Mouse (Mus musculus): Measurements from ENCODE around the gene Vps50.
"Not testable (repeated sequence)": the region's sequence is repeated elsewhere in the genome, so short reads cannot be mapped to it uniquely, and the experiment has no call there.

Gene Vps50

GRCm38 (mm10) chr6:3536048-3536447 is 37.9 kb downstream of the Vps50 start:
- DNase-seq (ENCODE audit: low spot score in 2 of 2), result no peak

DNA sequence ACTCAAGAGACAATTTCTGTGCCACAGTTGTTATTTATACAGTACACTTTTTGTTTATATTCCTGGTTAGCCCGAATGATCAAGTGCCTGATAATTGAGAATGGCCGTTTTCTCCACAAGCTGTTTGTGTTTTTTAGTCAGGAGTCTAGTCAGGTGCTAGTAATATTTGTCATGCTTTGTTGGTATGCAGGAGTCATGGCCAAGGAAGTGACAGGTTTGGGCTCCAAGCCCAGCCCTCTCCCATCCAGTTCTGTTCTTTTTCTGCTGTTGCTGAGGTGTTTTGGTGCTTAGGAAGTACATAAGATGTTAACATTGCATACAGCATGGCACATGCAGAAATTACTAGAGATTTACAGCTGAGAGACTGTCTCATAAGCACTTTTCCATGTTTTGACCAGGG is 41.3 kb downstream of the Vps50 start:
- DNase-seq (ENCODE audit: low spot score in 2 of 2), result no peak

- no peak for DNase-seq (ENCODE audit: low spot score in 2 of 2)
Measured at GRCm38 (mm10) chr6:3543862-3544261, 45.7 kb downstream of the Vps50 start.

DNA sequence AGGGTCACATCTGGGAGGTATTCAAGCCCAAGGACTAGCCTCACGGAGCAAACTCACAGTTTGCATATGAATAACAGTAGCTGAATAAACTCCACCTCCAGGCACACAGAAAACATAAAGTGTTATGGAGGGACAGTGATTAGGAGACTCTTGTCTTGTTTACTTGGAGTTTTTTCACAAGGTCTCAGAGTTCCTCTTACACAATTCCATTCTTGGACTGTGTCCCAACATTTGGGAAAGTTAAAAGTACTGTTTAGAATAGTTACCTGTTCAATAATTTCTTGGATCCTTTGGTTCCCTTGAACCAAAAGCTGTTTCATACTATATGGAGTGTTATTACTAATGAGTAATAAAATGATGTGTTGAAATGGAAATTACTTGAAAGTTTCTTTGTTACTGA is 46.8 kb downstream of the Vps50 start:
- DNase-seq (ENCODE audit: low spot score in 2 of 2), result no peak

GRCm38 (mm10) chr6:3548959-3549358 is 50.8 kb downstream of the Vps50 start:
- DNase-seq (ENCODE audit: low spot score in 2 of 2), result no peak

GRCm38 (mm10) chr6:3549992-3550391 is 51.8 kb downstream of the Vps50 start:
- no peak for DNase-seq (ENCODE audit: low spot score in 2 of 2)

- not testable (repeated sequence) for DNase-seq (ENCODE audit: low spot score in 2 of 2)
Measured at GRCm38 (mm10) chr6:3552681-3553080, 54.5 kb downstream of the Vps50 start.

DNA sequence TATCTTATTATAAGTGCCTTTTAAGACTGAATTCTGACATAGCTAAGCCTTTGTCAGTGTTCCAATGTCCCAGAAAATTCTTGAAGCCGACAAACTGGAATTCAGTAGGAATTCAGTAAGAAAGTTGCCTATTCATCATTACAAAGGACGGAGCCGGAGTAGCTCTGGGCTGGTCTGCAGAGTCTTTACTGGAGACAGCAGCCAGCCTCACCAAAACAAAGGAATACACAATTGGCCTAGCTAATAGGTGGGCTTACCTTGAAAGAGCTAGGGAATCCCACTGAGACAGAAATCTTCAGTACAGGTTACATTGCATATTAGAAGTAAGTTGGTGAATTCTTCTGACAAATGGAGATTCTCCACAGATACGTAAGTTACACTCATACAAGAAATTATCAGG is 59.0 kb downstream of the Vps50 start:
- DNase-seq (ENCODE audit: low spot score in 2 of 2), result no peak

DNA sequence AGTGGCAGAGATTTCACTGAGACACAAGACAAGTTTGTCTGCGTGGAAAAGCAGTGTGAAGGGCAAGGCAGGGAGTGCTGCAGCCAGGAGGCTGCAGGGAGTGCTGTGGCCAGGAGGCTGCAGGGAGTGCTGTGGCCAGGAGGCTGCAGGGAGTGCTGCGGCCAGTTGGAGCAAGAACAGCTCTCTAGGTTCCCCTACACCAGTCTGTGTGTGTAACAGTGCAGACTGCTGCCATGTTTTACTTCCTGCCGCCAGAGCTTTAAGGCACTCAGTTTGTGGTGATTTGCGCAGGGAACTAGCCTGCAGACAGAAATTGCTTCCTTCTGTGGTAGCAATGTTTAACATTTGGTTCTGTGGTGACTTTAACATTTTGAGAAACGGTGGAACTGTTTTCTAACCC is 61.8 kb downstream of the Vps50 start:
- no peak for DNase-seq (ENCODE audit: low spot score in 2 of 2)

- no peak for DNase-seq (ENCODE audit: low spot score in 2 of 2)
Measured at GRCm38 (mm10) chr6:3562301-3562700, 64.1 kb downstream of the Vps50 start.

- not testable (repeated sequence) for DNase-seq (ENCODE audit: low spot score in 2 of 2)
Measured at GRCm38 (mm10) chr6:3564118-3564517, 65.9 kb downstream of the Vps50 start.

- DNase-seq (ENCODE audit: low spot score in 2 of 2), result no peak
Measured at GRCm38 (mm10) chr6:3565005-3565404, 66.8 kb downstream of the Vps50 start.

DNA sequence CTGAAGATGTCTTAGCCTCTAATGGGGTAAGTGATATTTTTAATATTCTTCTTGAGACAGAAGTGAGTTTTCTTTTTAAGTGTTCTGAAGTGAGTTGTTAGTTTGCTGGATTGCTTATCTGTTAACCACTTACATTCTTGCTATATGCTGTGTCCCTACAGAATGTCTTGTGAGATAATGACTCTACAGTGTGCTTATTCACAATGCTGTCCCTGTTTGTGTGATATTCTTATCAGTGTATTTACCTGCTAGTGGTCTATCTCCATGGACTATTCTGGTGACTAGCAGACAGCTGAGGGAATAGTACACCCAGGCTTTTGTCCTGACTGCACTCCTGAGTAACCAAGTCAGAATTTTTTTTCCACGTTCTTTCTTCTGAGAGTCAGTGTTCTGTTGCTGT is 67.5 kb downstream of the Vps50 start:
- DNase-seq (ENCODE audit: low spot score in 2 of 2), result no peak

DNA sequence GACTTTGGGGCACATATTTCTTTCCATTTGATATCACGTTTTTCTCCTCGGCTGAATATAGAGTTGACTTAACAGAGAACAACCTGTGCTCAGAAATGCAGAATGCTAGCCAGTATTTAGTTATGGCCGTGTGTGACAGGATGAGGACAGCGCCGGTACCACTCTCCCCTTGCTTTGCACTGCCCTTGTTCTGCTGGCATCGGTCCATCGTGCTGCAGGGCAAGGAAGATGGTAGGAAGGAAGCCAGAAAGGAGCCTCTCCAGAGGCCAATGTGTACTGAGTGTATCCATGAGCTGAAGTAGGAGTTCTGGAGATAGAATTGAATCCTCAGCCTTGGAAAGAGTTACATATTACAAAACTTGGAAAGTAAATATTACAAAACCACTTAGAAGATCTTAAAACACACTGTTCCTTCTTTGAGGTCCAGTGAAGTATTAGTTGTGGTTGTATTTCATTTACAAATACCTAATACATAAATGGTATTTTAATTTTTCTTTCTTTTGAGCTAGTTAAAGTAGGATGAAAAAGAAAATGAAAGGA is 69.0 kb downstream of the Vps50 start:
- no peak for DNase-seq (ENCODE audit: low spot score in 2 of 2)

GRCm38 (mm10) chr6:3572221-3572815 is 74.1 kb downstream of the Vps50 start:
- no peak for DNase-seq (ENCODE audit: low spot score in 2 of 2)

DNA sequence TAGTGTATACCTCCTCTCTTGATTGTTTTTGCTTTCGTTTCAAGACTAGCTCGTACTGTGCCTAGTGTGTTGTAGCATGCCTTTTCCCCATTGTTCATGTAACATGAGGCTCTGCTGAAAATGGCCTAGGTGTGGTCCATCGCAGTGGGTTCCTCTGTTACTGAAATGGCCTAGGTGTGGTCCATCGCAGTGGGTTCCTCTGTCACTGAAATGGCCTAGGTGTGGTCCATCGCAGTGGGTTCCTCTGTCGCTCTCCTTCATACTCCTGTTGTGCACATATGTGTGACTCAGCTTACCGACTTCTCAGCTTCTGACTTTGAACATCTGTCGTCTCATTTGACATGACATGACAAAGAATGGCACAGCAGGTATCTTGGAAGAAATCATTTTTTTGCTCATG is 75.6 kb downstream of the Vps50 start:
- no peak for DNase-seq (ENCODE audit: low spot score in 2 of 2)

GRCm38 (mm10) chr6:3585402-3585801 is 87.2 kb downstream of the Vps50 start:
- no peak for DNase-seq (ENCODE audit: low spot score in 2 of 2)

GRCm38 (mm10) chr6:3590289-3590904 is 92.2 kb downstream of the Vps50 start:
- no peak for DNase-seq (ENCODE audit: low spot score in 2 of 2)

GRCm38 (mm10) chr6:3594246-3594645 is 96.1 kb downstream of the Vps50 start:
- no peak for DNase-seq (ENCODE audit: low spot score in 2 of 2)

DNA sequence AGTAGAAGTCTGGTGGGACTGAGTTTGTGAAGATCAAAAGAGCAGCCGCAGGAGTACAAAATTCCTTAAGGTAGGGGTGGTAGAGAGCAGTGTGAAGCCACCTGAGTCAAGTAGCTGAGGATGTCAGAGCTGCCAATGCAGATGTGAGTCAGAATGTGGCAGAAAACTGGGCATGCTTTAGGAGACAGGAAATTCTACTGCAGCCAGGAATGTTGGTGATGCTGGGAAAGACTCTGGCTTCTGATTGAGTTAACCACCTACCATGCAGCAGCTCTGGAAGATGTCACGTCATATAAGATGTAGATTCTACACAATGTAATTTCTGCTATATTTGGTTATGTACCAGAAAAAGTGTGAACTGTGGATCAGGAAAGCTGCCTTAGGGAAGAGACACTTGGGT is 114.6 kb downstream of the Vps50 start:
- DNase-seq (ENCODE audit: low spot score in 2 of 2), result no peak

- peak; percentile 36 to 51 for DNase-seq (ENCODE audit: low spot score in 2 of 2)
Measured at GRCm38 (mm10) chr6:3620428-3621387, 122.5 kb downstream of the Vps50 start.

Measured in right cerebral cortex, adult 2 months (tissue).